ENCODE assay signal across 29 mouse cellular contexts in the genomic region with DNA sequence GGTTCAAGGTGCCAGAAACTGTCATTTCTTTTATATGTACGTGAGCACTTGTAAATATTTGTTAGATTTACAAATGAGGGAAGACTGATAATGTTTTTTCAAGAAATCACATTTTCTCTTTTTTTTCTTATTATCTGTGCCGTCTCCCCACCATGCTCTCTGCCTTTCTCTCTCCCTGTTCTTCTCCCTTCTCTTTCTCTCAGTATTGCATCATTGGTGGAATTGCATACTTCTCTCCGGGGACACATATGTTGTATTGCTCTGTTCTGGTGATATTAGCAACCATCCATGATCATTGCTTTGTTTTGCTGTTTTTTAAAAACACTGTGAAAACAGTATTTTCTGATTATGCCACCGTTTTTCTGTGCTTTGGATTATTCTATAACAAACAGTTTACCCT.
"Had no signal": no experiment of that assay in that cellular context is flagged by ENCODE, and none has a peak within 500 bp of the region (broad histone marks: within the 10 kb centered on the region; RNA-seq: fewer than 3 reads in every experiment).

No protein-coding gene starts in this region.

- H3K9me3 ChIP-seq: limb, embryonic 10.5 days; limb, embryonic 12.5 days; limb, embryonic 13.5 days; limb, embryonic 15.5 days; liver, embryonic 13.5 days; liver, embryonic 15.5 days; lung, embryonic 15.5 days; midbrain, embryonic 12.5 days; midbrain, embryonic 13.5 days; midbrain, embryonic 15.5 days had no signal

- ATAC-seq: liver, embryonic 12.5 days; liver, postnatal 0 days; lung, postnatal 0 days had no signal

- H3K27me3 ChIP-seq: limb, embryonic 12.5 days; limb, embryonic 13.5 days; limb, embryonic 15.5 days; liver, embryonic 12.5 days; liver, embryonic 13.5 days; liver, embryonic 15.5 days; lung, embryonic 15.5 days; megakaryocyte, embryonic 14.5 days; midbrain, embryonic 12.5 days; midbrain, embryonic 13.5 days; midbrain, embryonic 15.5 days had no signal

- H3K36me3 ChIP-seq: limb, embryonic 10.5 days; limb, embryonic 12.5 days; limb, embryonic 13.5 days; limb, embryonic 15.5 days; liver, embryonic 12.5 days; liver, embryonic 13.5 days; liver, embryonic 15.5 days; lung, embryonic 15.5 days; midbrain, embryonic 12.5 days; midbrain, embryonic 13.5 days; midbrain, embryonic 15.5 days had no signal

- H3K4me1 ChIP-seq: limb, embryonic 10.5 days; limb, embryonic 12.5 days; limb, embryonic 13.5 days; limb, embryonic 15.5 days; liver, embryonic 12.5 days; liver, embryonic 13.5 days; liver, embryonic 15.5 days; lung, embryonic 15.5 days; megakaryocyte, embryonic 14.5 days; midbrain, embryonic 15.5 days had no signal

- H3K4me2 ChIP-seq: limb, embryonic 12.5 days; limb, embryonic 13.5 days; limb, embryonic 15.5 days; liver, embryonic 11.5 days; liver, embryonic 12.5 days; liver, embryonic 13.5 days; liver, embryonic 15.5 days; lung, embryonic 14.5 days; lung, embryonic 15.5 days; midbrain, embryonic 12.5 days; midbrain, embryonic 13.5 days; midbrain, embryonic 15.5 days had no signal

- DNase-seq: left cerebral cortex, postnatal 4 days; liver; liver, embryonic 13.5 days; liver, postnatal 0 days; lung, adult 18-20 months; lung, adult 2 months; lung, embryonic 14.5 days; lung, postnatal 10 days; lung, postnatal 14 days; lung, postnatal 36 days; lung, postnatal 4 days; midbrain, embryonic 14.5 days had no signal

- H3K9ac ChIP-seq: limb, embryonic 12.5 days; limb, embryonic 13.5 days; limb, embryonic 15.5 days; liver, embryonic 12.5 days; liver, embryonic 13.5 days; liver, embryonic 14.5 days; liver, embryonic 15.5 days; liver, postnatal 0 days; lung, embryonic 14.5 days; lung, embryonic 15.5 days; midbrain, embryonic 12.5 days; midbrain, embryonic 13.5 days; midbrain, embryonic 15.5 days had no signal

- H3K4me3 ChIP-seq: left cerebral cortex, adult 2 months; limb, embryonic 10.5 days; limb, embryonic 12.5 days; limb, embryonic 13.5 days; limb, embryonic 15.5 days; liver, embryonic 12.5 days; liver, embryonic 13.5 days; liver, embryonic 15.5 days; lung, embryonic 15.5 days; megakaryocyte, embryonic 14.5 days; midbrain, embryonic 12.5 days; midbrain, embryonic 13.5 days; midbrain, embryonic 15.5 days; myocyte had no signal

- H3K27ac ChIP-seq: left cerebral cortex, adult 2 months; limb, embryonic 10.5 days; limb, embryonic 12.5 days; limb, embryonic 13.5 days; limb, embryonic 15.5 days; liver, embryonic 12.5 days; liver, embryonic 13.5 days; liver, embryonic 14.5 days; liver, embryonic 15.5 days; lung, embryonic 15.5 days; macrophage; midbrain, embryonic 12.5 days; midbrain, embryonic 13.5 days; midbrain, embryonic 15.5 days had no signal
